Mouse (Mus musculus) MEL (cell line): ENCODE measurements around the gene Zfp771. TPM values are rescaled to one million over a fixed set of nuclear protein-coding genes. Genes with fewer than 3 reads are reported as not detected.

Source experiments
- DNase-seq: peaks from one replicate; pipeline ENCODE4 v3.0.0; 2011; ENCODE audit warnings: low read depth, low spot score
- H3K27ac ChIP-seq: 2 replicates; pipeline ENCODE4 v1.5.1; 2012; ENCODE audit warnings: low read depth, mild to moderate bottlenecking, control low read depth, low read length, moderate library complexity; ENCODE audit not compliant: control insufficient read depth
- H3K27me3 ChIP-seq, 2 experiments: fragments of 150-350 bp in 1 of 2; sonication (generic) in 1 of 2; 2 replicates each; pipeline ENCODE4 v1.6.1; 2012; ENCODE audit warnings: low read length in 2 of 2, mild to moderate bottlenecking in 2 of 2, improper control_type of control experiment in 1 of 2, moderate library complexity in 1 of 2; ENCODE audit not compliant: insufficient read depth in 2 of 2, control insufficient read depth in 1 of 2
- H3K36me3 ChIP-seq, 2 experiments: 2 replicates each; pipeline ENCODE4 v1.6.1; 2012 to 2014; ENCODE audit warnings: low read length in 2 of 2, improper control_type of control experiment in 1 of 2, inconsistent platforms in 1 of 2, mild to moderate bottlenecking in 1 of 2; ENCODE audit not compliant: insufficient read depth in 2 of 2, control insufficient read depth in 1 of 2
- H3K4me1 ChIP-seq, 2 experiments: fragments of 150-350 bp in 1 of 2; sonication (generic) in 1 of 2; 2 replicates each; pipeline ENCODE4 v1.6.1; 2012; ENCODE audit warnings: low read length in 2 of 2, improper control_type of control experiment in 1 of 2, mild to moderate bottlenecking in 1 of 2; ENCODE audit not compliant: insufficient read depth in 2 of 2, control insufficient read depth in 1 of 2
- H3K4me3 ChIP-seq, 2 experiments: fragments of 150-350 bp in 1 of 2; sonication (generic) in 1 of 2; 2 replicates each; pipeline ENCODE4 v1.5.1; 2012; ENCODE audit warnings: low read depth in 2 of 2, low read length in 2 of 2, mild to moderate bottlenecking in 2 of 2, moderate library complexity in 2 of 2, control low read depth in 1 of 2, improper control_type of control experiment in 1 of 2; ENCODE audit not compliant: control insufficient read depth in 1 of 2, insufficient read depth in 1 of 2
- H3K79me2 ChIP-seq: 2 replicates; pipeline ENCODE4 v1.6.1; 2012; ENCODE audit warnings: mild to moderate bottlenecking, low read length, moderate library complexity; ENCODE audit not compliant: control insufficient read depth, poor library complexity, insufficient read depth
- H3K9ac ChIP-seq: 2 replicates; pipeline ENCODE4 v1.6.1; 2012; ENCODE audit warnings: low read depth, mild to moderate bottlenecking, control low read depth, low read length, moderate library complexity; ENCODE audit not compliant: control insufficient read depth, poor library complexity, severe bottlenecking
- H3K9me3 ChIP-seq: fragments of 150-350 bp; sonication (generic); replicated peaks from 2 replicates; pipeline ENCODE4 v1.6.1; 2012; ENCODE audit warnings: mild to moderate bottlenecking, low read length, improper control_type of control experiment, moderate library complexity; ENCODE audit not compliant: insufficient read depth
- CHD1 ChIP-seq: IDR thresholded peaks from 2 replicates; pipeline ENCODE4 v1.6.1; 2012; ENCODE audit warnings: low read depth, mild to moderate bottlenecking, inconsistent platforms, low read length, improper control_type of control experiment
- CTCF ChIP-seq, 3 experiments: IDR thresholded peaks in 2 of 3; conservative IDR thresholded peaks in 1 of 3; 2 replicates each; pipeline ENCODE4 v1.5.1; 2011 to 2012; ENCODE audit warnings: low read length in 3 of 3, low read depth in 2 of 3, mild to moderate bottlenecking in 2 of 3, improper control_type of control experiment in 1 of 3, inconsistent platforms in 1 of 3, mixed read lengths in 1 of 3, moderate library complexity in 1 of 3; ENCODE audit not compliant: control insufficient read depth in 1 of 3, insufficient read depth in 1 of 3, poor library complexity in 1 of 3, severe bottlenecking in 1 of 3
- E2F4 ChIP-seq: IDR thresholded peaks from 2 replicates; pipeline ENCODE4 v1.6.1; 2011; ENCODE audit warnings: low read depth, low read length, improper control_type of control experiment, borderline replicate concordance
- ELF1 ChIP-seq: IDR thresholded peaks from 2 replicates; pipeline ENCODE4 v1.6.1; 2014; ENCODE audit warnings: low read depth, mild to moderate bottlenecking, inconsistent platforms, low read length, improper control_type of control experiment, moderate library complexity
- ETS1 ChIP-seq: IDR thresholded peaks from 2 replicates; pipeline ENCODE4 v1.6.1; 2012; ENCODE audit warnings: low read depth, mild to moderate bottlenecking, inconsistent platforms, low read length, improper control_type of control experiment, moderate library complexity
- GATA1 ChIP-seq: IDR thresholded peaks from 2 replicates; pipeline ENCODE4 v1.6.1; 2011; ENCODE audit warnings: low read depth, low read length, improper control_type of control experiment
- HCFC1 ChIP-seq: IDR thresholded peaks from 2 replicates; pipeline ENCODE4 v1.6.1; 2012; ENCODE audit warnings: low read depth, mild to moderate bottlenecking, inconsistent platforms, low read length, improper control_type of control experiment, moderate library complexity
- JUND ChIP-seq: IDR thresholded peaks from 2 replicates; pipeline ENCODE4 v1.6.1; 2011; ENCODE audit warnings: low read depth, mild to moderate bottlenecking, improper control_type of control experiment, low read length
- KAT2A ChIP-seq: conservative IDR thresholded peaks from 2 replicates; pipeline ENCODE4 v1.6.1; 2012; ENCODE audit warnings: low read depth, low read length, improper control_type of control experiment, inconsistent platforms
- MEF2A ChIP-seq: IDR thresholded peaks from 2 replicates; pipeline ENCODE4 v1.6.1; 2014; ENCODE audit warnings: low read depth, mild to moderate bottlenecking, inconsistent platforms, low read length, improper control_type of control experiment; ENCODE audit not compliant: poor library complexity, insufficient replicate concordance, severe bottlenecking; ENCODE audit errors: extremely low read depth
- MXI1 ChIP-seq: IDR thresholded peaks from 2 replicates; pipeline ENCODE4 v1.6.1; 2011; ENCODE audit warnings: mild to moderate bottlenecking, low read depth, low read length, improper control_type of control experiment
- MYB ChIP-seq: IDR thresholded peaks from 2 replicates; pipeline ENCODE4 v1.6.1; 2011; ENCODE audit warnings: mild to moderate bottlenecking, low read depth, low read length, improper control_type of control experiment
- NELFE ChIP-seq: IDR thresholded peaks from 2 replicates; pipeline ENCODE4 v1.6.1; 2011; ENCODE audit warnings: low read depth, low read length, improper control_type of control experiment
- NRF1 ChIP-seq: IDR thresholded peaks from 2 replicates; pipeline ENCODE4 v1.6.1; 2014; ENCODE audit warnings: low read depth, mild to moderate bottlenecking, inconsistent platforms, low read length, improper control_type of control experiment, moderate library complexity; ENCODE audit not compliant: poor library complexity, insufficient read depth, severe bottlenecking
- POLR2A ChIP-seq, 2 experiments: IDR thresholded peaks; 2 replicates each; pipeline ENCODE4 v1.6.1; 2011 to 2012; ENCODE audit warnings: low read length in 2 of 2, mild to moderate bottlenecking in 2 of 2, control low read depth in 1 of 2, improper control_type of control experiment in 1 of 2, low read depth in 1 of 2, moderate library complexity in 1 of 2; ENCODE audit not compliant: control insufficient read depth in 1 of 2, insufficient read depth in 1 of 2, poor library complexity in 1 of 2
- POLR2AphosphoS2 ChIP-seq: IDR thresholded peaks from 2 replicates; pipeline ENCODE4 v1.6.1; 2011; ENCODE audit warnings: low read length, improper control_type of control experiment
- RAD21 ChIP-seq: IDR thresholded peaks from 2 replicates; pipeline ENCODE4 v1.6.1; 2011; ENCODE audit warnings: mild to moderate bottlenecking, low read depth, low read length, improper control_type of control experiment
- SIN3A ChIP-seq: IDR thresholded peaks from 2 replicates; pipeline ENCODE4 v1.6.1; 2012; ENCODE audit warnings: low read length, improper control_type of control experiment, inconsistent platforms
- SMC3 ChIP-seq: IDR thresholded peaks from 2 replicates; pipeline ENCODE4 v1.6.1; 2011; ENCODE audit warnings: low read depth, low read length, improper control_type of control experiment
- TAL1 ChIP-seq: IDR thresholded peaks from 2 replicates; pipeline ENCODE4 v1.6.1; 2012; ENCODE audit warnings: mild to moderate bottlenecking, inconsistent platforms, low read length, moderate library complexity, mixed read lengths
- TCF12 ChIP-seq: IDR thresholded peaks from 2 replicates; pipeline ENCODE4 v1.6.1; 2014; ENCODE audit warnings: low read depth, mild to moderate bottlenecking, inconsistent platforms, low read length, improper control_type of control experiment, moderate library complexity
- UBTF ChIP-seq: IDR thresholded peaks from 2 replicates; pipeline ENCODE4 v1.6.1; 2012; ENCODE audit warnings: low read depth, mild to moderate bottlenecking, inconsistent platforms, low read length, improper control_type of control experiment, moderate library complexity, borderline replicate concordance; ENCODE audit not compliant: insufficient read depth
- USF1 ChIP-seq: IDR thresholded peaks from 2 replicates; pipeline ENCODE4 v1.6.1; 2014; ENCODE audit warnings: low read depth, mild to moderate bottlenecking, inconsistent platforms, low read length, improper control_type of control experiment, moderate library complexity
- USF2 ChIP-seq, 2 experiments: IDR thresholded peaks; 2 replicates each; pipeline ENCODE4 v1.6.1; 2011 to 2012; ENCODE audit warnings: improper control_type of control experiment in 2 of 2, low read length in 2 of 2, borderline replicate concordance in 1 of 2, inconsistent platforms in 1 of 2, low read depth in 1 of 2, mild to moderate bottlenecking in 1 of 2; ENCODE audit not compliant: insufficient read depth in 1 of 2
- ZC3H11A ChIP-seq: IDR thresholded peaks from 2 replicates; pipeline ENCODE4 v1.6.1; 2012; ENCODE audit warnings: low read depth, mild to moderate bottlenecking, inconsistent platforms, low read length, improper control_type of control experiment
- ZKSCAN1 ChIP-seq: IDR thresholded peaks from 2 replicates; pipeline ENCODE4 v1.6.1; 2012; ENCODE audit warnings: low read depth, mild to moderate bottlenecking, inconsistent platforms, low read length, improper control_type of control experiment, moderate library complexity
- ZMIZ1 ChIP-seq: IDR thresholded peaks from 2 replicates; pipeline ENCODE4 v1.6.1; 2012; ENCODE audit warnings: low read depth, mild to moderate bottlenecking, inconsistent platforms, low read length, improper control_type of control experiment, moderate library complexity
- ZNF384 ChIP-seq: IDR thresholded peaks from 2 replicates; pipeline ENCODE4 v1.6.1; 2012; ENCODE audit warnings: low read depth, mild to moderate bottlenecking, inconsistent platforms, low read length, improper control_type of control experiment
- polyA plus RNA-seq, 2 experiments: library from polyadenylated mRNA; stranded (reverse) in 1 of 2; unstranded in 1 of 2; fragments of >175 nt in 1 of 2; fragments of >200 nt in 1 of 2; gene quantifications; 2 replicates each; pipeline versions ENCODE4 v1.2.1 to v1.2.4; 2012; ENCODE audit warnings: low replicate concordance in 2 of 2, low read depth in 1 of 2; ENCODE audit not compliant: insufficient read length in 2 of 2, insufficient read depth in 1 of 2, missing spikeins in 1 of 2
- total RNA-seq: library from RNA; depleted of rRNA; stranded (reverse); fragments of 300-350 nt; gene quantifications from 2 replicates; pipeline ENCODE4 v1.2.3, GENCODE M21; 2012

Gene Zfp771
- total and polyA plus RNA-seq, 3 experiments = 33.4 to 58.3 TPM; not detected in 1

DNA sequence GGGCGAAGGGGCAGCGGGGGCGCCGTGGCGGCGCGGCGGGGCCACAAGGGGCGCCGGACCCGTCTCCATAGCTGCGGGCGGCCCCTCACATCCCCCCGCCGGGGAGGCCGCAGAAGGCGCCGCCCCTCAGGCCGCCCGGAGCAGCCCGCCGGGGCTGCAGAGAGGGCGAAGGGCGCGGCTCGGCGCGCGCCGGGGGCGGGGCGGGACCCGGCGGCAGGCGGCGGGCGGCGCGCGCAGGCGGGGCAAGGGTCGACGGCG, 35.9 kb upstream of the Zfp771 start, which contains the start of gene Tbc1d10b:
Gene Tbc1d10b (minus strand): TSS at position 174 of the 258 bp plus-strand sequence.
- Histone ChIP-seq H3K79me2 (peaks cover 41% of the 10 kb centered on the region), H3K27me3 (no peaks in the 10 kb centered on the region), H3K27ac (peak within 1 kb of the TSS; percentile 84), H3K4me1 (peaks cover 0 to 24% of the 10 kb centered on the region in 2 experiments; a peak in 3 of 4 replicates), H3K36me3 (peaks cover 4 to 21% of the 10 kb centered on the region in 2 experiments; a peak in 3 of 4 replicates), H3K4me3 (peak within 1 kb of the TSS; percentile 99), H3K9ac (peak within 1 kb of the TSS; percentile 86), H3K9me3 (no peaks in the 10 kb centered on the region)
- no peak for DNase-seq
- TF ChIP-seq MXI1 (0 out of 2 replicates have a peak, but pooled peaks have one; percentile 33), SIN3A (no peak), UBTF (0 out of 2 replicates have a peak, but pooled peaks have one; percentile 30)

DNA sequence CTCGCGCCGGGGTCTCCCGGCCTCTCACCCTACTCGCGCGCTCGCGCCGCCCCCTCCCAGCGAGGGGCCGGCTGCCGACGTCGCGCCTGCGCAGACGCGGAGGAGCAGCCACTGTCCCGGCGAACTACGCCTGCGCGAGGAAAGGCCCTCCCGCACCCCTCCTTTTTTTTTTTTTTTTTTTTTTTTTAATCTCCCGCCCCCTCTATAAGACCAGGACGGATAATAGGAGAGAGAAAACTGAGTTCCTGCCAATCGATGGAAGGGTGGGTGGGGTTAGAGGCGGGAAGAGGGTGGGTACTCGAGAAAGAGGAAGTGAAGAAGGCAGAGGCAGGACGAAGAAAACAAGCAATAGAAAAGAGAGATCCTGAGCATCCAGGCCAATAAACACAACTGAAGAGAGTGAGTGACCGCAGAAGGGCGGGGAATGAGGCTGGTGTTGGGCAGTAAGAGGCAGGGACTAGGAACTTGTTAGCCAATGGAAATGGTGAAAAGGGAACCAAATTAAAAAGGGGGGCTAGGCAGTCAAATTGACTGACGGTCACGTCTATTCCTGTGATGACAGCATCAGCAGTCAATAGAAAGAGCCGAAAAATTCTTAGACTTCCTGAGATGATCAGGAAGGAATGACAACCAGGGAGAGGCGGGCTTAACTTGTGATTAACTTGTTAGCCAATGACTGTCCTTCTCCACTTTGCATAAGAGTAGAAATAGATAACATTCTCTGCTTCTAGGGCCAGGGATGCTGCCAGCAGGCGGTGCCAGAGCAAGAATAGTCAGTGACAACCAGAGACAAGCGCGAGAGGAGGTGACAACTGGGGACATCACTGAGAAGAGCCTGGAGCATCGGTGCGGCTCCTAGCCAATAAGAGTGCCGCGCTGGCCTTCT, 35.3 kb upstream of the Zfp771 start, which contains the start of gene Mylpf:
Gene Mylpf (plus strand): TSS at position 338 of the 886 bp plus-strand sequence.
- Histone ChIP-seq H3K27ac (peak within 1 kb of the TSS; percentile 84), H3K9ac (peak within 1 kb of the TSS; percentile 86), H3K36me3 (peaks cover 4 to 21% of the 10 kb centered on the region in 2 experiments; a peak in 3 of 4 replicates), H3K27me3 (no peaks in the 10 kb centered on the region), H3K4me1 (peaks cover 0 to 25% of the 10 kb centered on the region in 2 experiments; a peak in 3 of 4 replicates), H3K9me3 (no peaks in the 10 kb centered on the region), H3K79me2 (peaks cover 36% of the 10 kb centered on the region), H3K4me3 (peak within 1 kb of the TSS; percentile 99)
- peak; percentile 99 for DNase-seq
- TF ChIP-seq USF2 (IDR thresholded peaks at IDR 0.05; ENCODE audit: borderline replicate concordance in 1 of 2, insufficient read depth in 1 of 2, low read depth in 1 of 2, low read length in 2 of 2) (no peak), MEF2A (peak; percentile 17; the same call in 1 of the 2 replicates), POLR2AphosphoS2 (peak; percentile 77; the same call in 1 of the 2 replicates), POLR2A (IDR thresholded peaks at IDR 0.05; ENCODE audit: control insufficient read depth in 1 of 2, insufficient read depth in 1 of 2, low read depth in 1 of 2, low read length in 2 of 2, poor library complexity in 1 of 2) (peak; percentile 34 to 97; a peak in 2 of 4 replicates), ZKSCAN1 (peak; percentile 36; the same call in 1 of the 2 replicates), E2F4 (no peak), ZNF384 (peak; percentile 98), ELF1 (peak; percentile 58), NRF1 (peak; percentile 89), SIN3A (peak; percentile 84), USF1 (no peak; the same call in 1 of the 2 replicates), HCFC1 (peak; percentile 77), CHD1 (no peak), KAT2A (0 out of 2 replicates have a peak, but pooled peaks have one; percentile 24), MYB (no peak), SMC3 (peak; percentile 41; the same call in 1 of the 2 replicates), JUND (no peak), TAL1 (no peak), ZMIZ1 (peak; percentile 91), NELFE (peak; percentile 83), GATA1 (peak; percentile 75), UBTF (0 out of 2 replicates have a peak, but pooled peaks have one; percentile 16), CTCF (IDR thresholded peaks at IDR 0.05 in 2 of 3, conservative IDR thresholded peaks at IDR 0.05 in 1 of 3; ENCODE audit: control insufficient read depth in 1 of 3, insufficient read depth in 1 of 3, low read depth in 2 of 3, low read length in 3 of 3, poor library complexity in 1 of 3, severe bottlenecking in 1 of 3) (peak; percentile 39 to 66 (median 62)), TCF12 (peak; percentile 65), RAD21 (peak; percentile 18), ZC3H11A (no peak), ETS1 (no peak; the same call in 1 of the 2 replicates), MXI1 (peak; percentile 80; the same call in 1 of the 2 replicates)
